Mouse (Mus musculus): ENCODE results near the gene Foxp1.

Gene Foxp1

DNA sequence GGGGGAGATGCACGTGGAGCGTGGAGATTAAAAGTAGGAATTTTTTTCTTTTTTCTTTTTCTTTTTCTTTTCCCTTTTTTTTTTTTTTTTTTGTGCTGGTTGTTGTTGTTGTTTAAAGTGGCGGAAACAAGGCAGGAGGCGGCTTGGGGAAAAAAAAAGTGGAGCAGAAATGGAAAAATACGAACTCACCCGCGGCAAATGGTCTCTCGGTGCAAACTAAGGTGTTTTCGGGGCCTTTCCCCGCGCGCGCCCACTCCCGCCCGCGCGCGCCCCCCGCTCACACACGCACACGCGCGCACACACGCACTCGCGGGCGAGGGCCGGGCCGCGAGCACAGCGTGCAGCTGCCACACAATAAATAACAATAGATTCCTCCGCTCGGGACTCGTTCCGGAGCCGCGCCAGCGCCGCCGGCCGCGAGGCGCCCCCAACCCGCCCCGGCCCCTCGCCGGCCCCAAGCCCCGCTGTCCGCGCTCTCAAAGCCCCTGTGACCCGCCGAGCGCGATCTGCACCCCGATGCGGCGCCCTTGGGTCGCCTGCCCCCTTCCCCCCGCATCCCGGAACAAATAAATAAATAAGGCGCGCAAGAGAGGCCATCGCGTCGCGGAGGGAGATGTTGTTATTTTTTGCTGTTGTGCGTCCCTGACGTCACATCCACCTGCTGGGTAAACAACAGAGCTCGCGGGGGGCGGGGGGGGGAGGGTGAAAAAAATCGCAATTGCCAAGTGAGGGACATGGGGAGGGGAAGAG lies at the start of gene Foxp1:
Gene Foxp1 (minus strand): TSS at position 363 of the 750 bp plus-strand sequence.
- DNase-seq = peak; percentile 62

- no peak for DNase-seq
Observed at GRCm38 (mm10) chr6:99572071-99572470, 49.5 kb upstream of the Foxp1 start.

DNA sequence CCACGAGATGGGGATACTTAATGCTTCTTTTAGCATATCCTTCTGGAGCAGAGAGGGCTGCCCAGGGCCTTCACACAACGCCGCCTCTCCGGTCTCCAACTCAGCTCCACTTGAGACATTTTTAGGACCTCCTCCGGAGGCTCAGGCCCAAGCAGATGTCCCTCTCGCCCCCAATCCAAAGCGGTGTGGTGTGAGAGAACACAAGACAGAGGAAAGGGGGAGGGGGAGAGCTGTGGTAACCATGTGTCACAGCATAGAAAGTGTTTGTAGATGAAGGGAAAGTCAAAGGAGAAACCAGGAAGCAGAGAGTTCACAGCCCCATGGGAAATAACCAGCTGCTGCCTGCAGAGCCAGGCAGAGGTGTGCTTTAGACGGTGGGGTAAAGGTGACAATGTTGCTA lies 44.4 kb upstream of the Foxp1 start:
- peak; percentile 38 for DNase-seq

DNA sequence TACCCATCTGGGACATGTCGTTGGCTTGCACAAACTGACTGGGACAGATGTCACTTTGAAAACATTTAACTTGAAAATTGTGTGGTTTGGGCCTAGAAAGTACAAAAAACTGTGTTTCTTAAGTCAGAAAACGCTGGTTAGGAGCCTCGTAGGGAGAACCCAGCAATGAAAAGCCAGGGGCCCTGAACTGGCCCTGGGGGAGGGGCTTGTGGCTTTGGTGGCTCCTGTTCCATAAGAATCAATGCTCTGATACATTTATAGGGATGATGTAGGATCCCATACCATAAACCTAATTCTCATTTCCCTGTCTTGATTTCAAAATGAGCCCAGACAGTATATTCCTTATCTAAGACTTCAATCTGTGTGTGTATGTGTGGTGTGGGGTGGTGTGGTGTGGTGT lies 42.2 kb upstream of the Foxp1 start:
- no peak for DNase-seq

GRCm38 (mm10) chr6:99556950-99557349 lies 34.4 kb upstream of the Foxp1 start:
- no peak for DNase-seq

GRCm38 (mm10) chr6:99552816-99553215 lies 30.3 kb upstream of the Foxp1 start:
- no peak for DNase-seq

GRCm38 (mm10) chr6:99546416-99546815 lies 23.9 kb upstream of the Foxp1 start:
- no peak for DNase-seq

- no peak for DNase-seq
Observed at GRCm38 (mm10) chr6:99545437-99545836, 22.9 kb upstream of the Foxp1 start.

DNA sequence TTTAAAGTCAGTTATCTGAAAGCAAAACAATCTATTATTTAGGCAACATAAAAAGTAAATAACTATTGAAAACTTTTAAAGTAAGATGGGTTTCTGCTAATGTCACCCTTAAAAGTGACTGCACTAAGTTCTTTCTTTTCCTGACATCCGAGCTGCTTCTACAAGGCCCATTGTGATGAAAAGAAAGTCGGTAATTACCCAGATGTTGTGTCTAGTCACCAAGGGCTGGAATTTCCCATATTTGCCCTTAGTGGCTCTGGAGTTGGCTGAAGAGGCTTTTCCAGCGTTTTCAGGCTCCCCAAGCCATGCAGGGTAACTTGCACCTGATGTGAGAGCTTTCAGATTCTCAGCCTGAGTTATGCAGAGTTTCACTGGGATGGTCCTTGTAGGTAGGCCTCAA lies 18.6 kb upstream of the Foxp1 start:
- DNase-seq = no peak

DNA sequence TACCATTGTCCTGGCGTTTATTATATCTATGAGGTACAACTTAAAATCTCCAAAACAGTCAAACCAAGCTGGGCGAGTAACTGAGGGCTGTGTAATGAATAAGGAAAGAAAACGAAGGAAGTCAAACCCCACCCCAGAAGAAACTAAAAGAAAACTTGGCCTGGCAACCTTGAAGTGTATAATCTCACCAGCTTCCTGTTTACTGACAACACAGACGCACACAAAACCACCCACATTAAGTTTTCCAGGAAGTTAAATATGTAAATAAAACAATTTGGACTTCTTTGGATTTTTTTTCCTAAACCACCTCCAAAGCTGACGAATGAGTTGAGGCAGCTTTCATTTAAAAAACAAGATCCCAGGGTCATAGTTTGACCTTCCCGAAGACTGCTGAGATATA lies 18.1 kb upstream of the Foxp1 start:
- no peak for DNase-seq

- no peak for DNase-seq
Observed at GRCm38 (mm10) chr6:99540146-99540545, 17.6 kb upstream of the Foxp1 start.

- no peak for DNase-seq
Observed at GRCm38 (mm10) chr6:99538194-99538941, 15.8 kb upstream of the Foxp1 start.

- no peak for DNase-seq
Observed at GRCm38 (mm10) chr6:99534211-99534745, 11.8 kb upstream of the Foxp1 start.

DNA sequence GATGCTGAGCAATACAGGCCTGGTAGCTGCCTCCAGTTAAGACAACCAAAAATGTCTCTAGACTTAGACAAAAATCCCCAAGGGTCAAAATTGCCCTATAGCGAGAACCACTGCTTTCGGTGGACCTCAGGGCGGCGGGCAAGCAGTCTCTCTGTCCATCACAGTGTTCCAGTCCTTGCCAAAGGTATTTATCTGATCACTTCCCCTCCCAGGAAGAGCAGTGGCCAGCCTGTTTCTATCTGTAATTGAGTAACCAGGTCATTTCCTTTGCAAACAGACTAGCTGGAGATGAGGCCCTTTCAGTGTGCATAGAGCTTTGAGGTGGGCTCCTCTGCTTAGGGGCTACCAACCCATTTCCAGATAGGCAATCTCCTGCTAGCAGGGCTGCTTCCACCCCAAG lies 9.9 kb upstream of the Foxp1 start:
- DNase-seq = no peak

DNA sequence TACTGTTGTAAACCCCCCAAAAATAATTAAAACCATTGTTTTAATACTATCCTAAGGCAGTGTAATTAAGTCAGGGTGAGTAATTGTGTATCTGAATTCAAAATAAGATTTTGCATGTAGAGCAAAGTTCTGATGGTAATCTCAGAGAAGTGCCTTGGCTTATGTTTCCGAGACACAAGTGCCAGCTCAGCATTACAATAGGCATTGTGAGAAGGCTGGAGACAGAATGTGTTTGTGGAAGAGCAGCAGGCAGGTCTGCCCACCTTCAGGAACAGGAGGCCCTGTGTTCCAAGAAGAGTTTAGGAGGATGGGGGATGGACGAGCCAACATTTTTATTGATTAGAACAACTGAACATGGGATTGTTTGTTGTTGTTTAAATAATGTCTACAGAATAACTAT lies 6.5 kb upstream of the Foxp1 start:
- no peak for DNase-seq

- no peak for DNase-seq
Observed at GRCm38 (mm10) chr6:99527457-99528105, 5.1 kb upstream of the Foxp1 start.

DNA sequence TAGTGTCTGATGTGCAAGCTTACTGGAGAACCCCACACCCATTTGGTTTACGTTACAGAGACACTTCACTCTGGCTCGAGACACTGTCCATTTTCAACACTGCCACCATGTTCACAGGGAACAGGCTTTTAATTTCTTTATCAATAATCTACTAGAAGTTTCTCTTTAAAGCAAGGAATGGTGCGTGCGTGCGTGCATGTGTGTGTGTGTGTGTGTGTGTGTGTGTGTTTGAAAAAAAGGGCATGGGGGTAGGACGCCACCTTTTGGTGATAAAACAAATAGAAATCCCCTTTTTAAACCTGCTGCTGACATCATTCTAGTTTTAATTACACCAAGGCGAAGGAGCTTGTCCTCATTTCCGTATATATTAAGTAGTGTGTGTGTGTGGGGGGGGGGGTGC lies 2.8 kb upstream of the Foxp1 start:
- no peak for DNase-seq

DNA sequence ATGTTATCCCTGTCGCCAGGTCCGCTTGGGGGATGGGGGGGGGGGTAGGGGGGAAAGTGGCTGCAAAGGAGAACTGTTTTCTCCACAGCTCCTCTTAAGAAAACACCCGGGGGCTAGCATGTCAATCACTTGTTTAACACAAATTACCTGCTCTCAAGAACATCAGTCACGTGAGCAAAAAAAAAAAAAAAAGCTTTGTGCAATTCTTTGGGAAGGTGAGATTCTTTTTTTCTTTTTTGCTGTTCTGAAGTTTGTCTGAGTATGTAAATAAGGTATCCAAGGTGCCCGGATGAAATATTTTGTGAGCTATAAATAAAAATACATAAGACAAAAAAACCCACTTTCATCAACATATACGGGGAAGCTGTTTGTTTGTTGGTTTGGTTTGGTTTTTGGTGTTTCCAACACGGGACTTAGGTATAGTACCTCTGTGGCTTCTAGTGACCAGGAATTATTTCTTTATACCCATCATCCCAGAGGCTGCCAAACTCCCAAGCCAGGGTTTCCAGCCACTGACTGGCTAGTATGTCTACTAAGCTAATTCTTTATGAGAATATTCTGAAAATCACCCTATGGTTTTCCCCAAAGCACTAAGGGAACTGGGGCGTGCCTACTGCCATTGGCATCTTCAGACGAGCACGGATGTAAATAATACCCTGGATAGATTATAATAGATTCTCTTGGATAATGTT lies 1.3 kb upstream of the Foxp1 start:
- no peak for DNase-seq

GRCm38 (mm10) chr6:99523109-99523632 lies 650 bp upstream of the Foxp1 start:
- peak; percentile 68 for DNase-seq

GRCm38 (mm10) chr6:99521641-99522358 lies 721 bp downstream of the Foxp1 start:
- DNase-seq = peak; percentile 61

DNA sequence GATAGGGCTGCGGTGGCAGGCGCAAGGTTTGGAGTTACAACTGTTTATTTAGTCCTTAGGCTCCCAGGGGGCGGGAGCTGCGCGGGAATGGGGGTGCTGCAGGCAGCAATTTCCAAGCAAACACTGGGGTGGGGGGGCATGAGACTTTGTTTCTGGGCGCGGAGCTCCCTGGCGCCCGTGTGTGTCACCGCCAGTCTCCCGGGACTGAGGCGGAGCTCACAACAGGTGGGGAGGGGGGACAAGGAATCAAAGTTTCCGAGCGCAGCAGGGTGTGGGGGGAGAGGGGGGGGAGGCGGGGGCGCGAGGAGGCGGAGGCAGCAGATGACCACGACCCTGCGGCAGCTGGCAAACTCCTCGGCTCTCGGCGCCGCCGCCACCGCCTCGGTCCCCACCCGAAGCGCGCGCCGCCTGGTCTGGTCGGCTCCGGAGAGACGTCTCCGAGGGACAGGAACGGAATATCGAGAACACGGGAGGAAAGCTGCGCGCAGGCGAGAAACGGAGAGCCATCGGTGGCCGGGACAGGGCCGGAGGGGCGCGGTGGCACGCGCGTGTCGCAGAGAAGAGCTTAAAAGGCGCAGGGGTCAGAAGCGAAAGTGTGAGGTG lies 1.4 kb downstream of the Foxp1 start:
- DNase-seq = peak; percentile 59

- DNase-seq = no peak
Observed at GRCm38 (mm10) chr6:99520676-99521037, 1.9 kb downstream of the Foxp1 start.

Data from right cerebral cortex, postnatal 25 days (tissue).